Mouse (Mus musculus) CH12.LX (cell line): ENCODE data around the gene Gm6871. TPM values are rescaled to one million over a fixed set of nuclear protein-coding genes. Genes with fewer than 3 reads are reported as not detected.

Source experiments
- DNase-seq: peaks from one replicate; pipeline ENCODE4 v3.0.0-alpha.2; 2013; ENCODE audit errors: extremely low read depth
- H3K27ac ChIP-seq: 2 replicates; pipeline ENCODE4 v1.5.1; 2012; ENCODE audit warnings: low read depth, mild to moderate bottlenecking, control low read depth, moderate library complexity; ENCODE audit not compliant: insufficient read depth
- H3K27me3 ChIP-seq: replicated peaks from 2 replicates; pipeline ENCODE3; 2012; ENCODE audit warnings: inconsistent platforms
- H3K36me3 ChIP-seq, 2 experiments: replicated peaks in 1 of 2; 2 replicates each; pipeline versions ENCODE3 to v1.6.1; 2012; ENCODE audit warnings: inconsistent platforms in 1 of 2, low read length in 1 of 2, mild to moderate bottlenecking in 1 of 2, mixed read lengths in 1 of 2, moderate library complexity in 1 of 2; ENCODE audit not compliant: control insufficient read depth in 1 of 2, insufficient read depth in 1 of 2
- H3K4me1 ChIP-seq, 2 experiments: 2 replicates each; pipeline ENCODE4 v1.6.1; 2012; ENCODE audit warnings: inconsistent platforms in 1 of 2, moderate library complexity in 1 of 2; ENCODE audit not compliant: insufficient read depth in 2 of 2, control insufficient read depth in 1 of 2
- H3K4me2 ChIP-seq: 2 replicates; pipeline ENCODE4 v1.6.1; 2012; ENCODE audit warnings: low read depth, mild to moderate bottlenecking, control low read depth; ENCODE audit not compliant: poor library complexity, insufficient read depth, severe bottlenecking
- H3K4me3 ChIP-seq, 3 experiments: fragments of 150-350 bp in 1 of 3; sonication (generic) in 1 of 3; replicated peaks in 1 of 3; 2 replicates each; pipeline versions ENCODE3 to v1.5.1; 2011 to 2012; ENCODE audit warnings: low read depth in 2 of 3, low read length in 2 of 3, mild to moderate bottlenecking in 2 of 3, moderate library complexity in 2 of 3, control low read depth in 1 of 3, improper control_type of control experiment in 1 of 3, inconsistent platforms in 1 of 3, mixed read lengths in 1 of 3; ENCODE audit not compliant: poor library complexity in 1 of 3
- H3K79me2 ChIP-seq: replicated peaks from 2 replicates; pipeline ENCODE4 v1.6.1; 2012; ENCODE audit warnings: mild to moderate bottlenecking, moderate library complexity; ENCODE audit not compliant: control insufficient read depth, poor library complexity, insufficient read depth, severe bottlenecking; ENCODE audit errors: extremely low read depth
- H3K9ac ChIP-seq: 2 replicates; pipeline ENCODE4 v1.6.1; 2012; ENCODE audit warnings: low read depth, mild to moderate bottlenecking, control low read depth, moderate library complexity; ENCODE audit not compliant: insufficient read depth
- H3K9me3 ChIP-seq: replicated peaks from 2 replicates; pipeline ENCODE3; 2012; ENCODE audit warnings: low read length, inconsistent platforms, mixed read lengths
- BHLHE40 ChIP-seq: IDR thresholded peaks from 2 replicates; pipeline ENCODE4 v1.6.1; 2011; ENCODE audit warnings: mild to moderate bottlenecking, low read depth, low read length, improper control_type of control experiment
- CHD2 ChIP-seq: IDR thresholded peaks from 2 replicates; pipeline ENCODE4 v1.6.1; 2011; ENCODE audit warnings: low read length, improper control_type of control experiment
- CTCF ChIP-seq, 2 experiments: IDR thresholded peaks in 1 of 2; conservative IDR thresholded peaks in 1 of 2; 2 replicates each; pipeline ENCODE4 v1.5.1; 2011 to 2012; ENCODE audit warnings: low read depth in 2 of 2, low read length in 2 of 2, improper control_type of control experiment in 1 of 2, inconsistent platforms in 1 of 2, mild to moderate bottlenecking in 1 of 2, moderate library complexity in 1 of 2
- E2F4 ChIP-seq: IDR thresholded peaks from 2 replicates; pipeline ENCODE4 v1.6.1; 2011; ENCODE audit warnings: low read depth, low read length, improper control_type of control experiment; ENCODE audit not compliant: insufficient replicate concordance
- ELF1 ChIP-seq: IDR thresholded peaks from 2 replicates; pipeline ENCODE4 v1.6.1; 2014; ENCODE audit warnings: low read depth, mild to moderate bottlenecking, inconsistent platforms, low read length, improper control_type of control experiment
- ETS1 ChIP-seq: conservative IDR thresholded peaks from 2 replicates; pipeline ENCODE4 v1.6.1; 2012; ENCODE audit warnings: low read depth, mild to moderate bottlenecking, inconsistent platforms, low read length, improper control_type of control experiment, moderate library complexity
- HCFC1 ChIP-seq: IDR thresholded peaks from 2 replicates; pipeline ENCODE4 v1.6.1; 2012; ENCODE audit warnings: low read depth, mild to moderate bottlenecking, inconsistent platforms, low read length, improper control_type of control experiment
- IRF4 ChIP-seq: IDR thresholded peaks from 2 replicates; pipeline ENCODE4 v1.6.1; 2014; ENCODE audit warnings: low read depth, mild to moderate bottlenecking, inconsistent platforms, low read length, improper control_type of control experiment
- JUND ChIP-seq: conservative IDR thresholded peaks from 2 replicates; pipeline ENCODE4 v1.6.1; 2011; ENCODE audit warnings: low read depth, low read length, improper control_type of control experiment
- KAT2A ChIP-seq: IDR thresholded peaks from 2 replicates; pipeline ENCODE4 v1.6.1; 2012; ENCODE audit warnings: low read length, improper control_type of control experiment, inconsistent platforms; ENCODE audit not compliant: insufficient replicate concordance
- MAFK ChIP-seq: IDR thresholded peaks from 2 replicates; pipeline ENCODE4 v1.6.1; 2011; ENCODE audit warnings: low read length, improper control_type of control experiment; ENCODE audit not compliant: insufficient replicate concordance
- MAX ChIP-seq: IDR thresholded peaks from 2 replicates; pipeline ENCODE4 v1.6.1; 2011; ENCODE audit warnings: low read length, improper control_type of control experiment
- MEF2A ChIP-seq: IDR thresholded peaks from 2 replicates; pipeline ENCODE4 v1.6.1; 2014; ENCODE audit warnings: low read depth, mild to moderate bottlenecking, inconsistent platforms, low read length, improper control_type of control experiment, borderline replicate concordance
- MXI1 ChIP-seq: IDR thresholded peaks from 2 replicates; pipeline ENCODE4 v1.6.1; 2011; ENCODE audit warnings: mild to moderate bottlenecking, low read depth, low read length, improper control_type of control experiment
- MYC ChIP-seq: IDR thresholded peaks from 2 replicates; pipeline ENCODE4 v1.6.1; 2011; ENCODE audit warnings: low read depth, mild to moderate bottlenecking, improper control_type of control experiment, low read length
- NELFE ChIP-seq: IDR thresholded peaks from 2 replicates; pipeline ENCODE4 v1.6.1; 2011; ENCODE audit warnings: low read depth, low read length, improper control_type of control experiment
- NRF1 ChIP-seq: IDR thresholded peaks from 2 replicates; pipeline ENCODE4 v1.6.1; 2014; ENCODE audit warnings: low read depth, mild to moderate bottlenecking, inconsistent platforms, low read length, improper control_type of control experiment, moderate library complexity
- POLR2A ChIP-seq: IDR thresholded peaks from 2 replicates; pipeline ENCODE4 v1.6.1; 2011; ENCODE audit warnings: low read depth, mild to moderate bottlenecking, improper control_type of control experiment, low read length
- POLR2AphosphoS2 ChIP-seq: IDR thresholded peaks from 2 replicates; pipeline ENCODE4 v1.6.1; 2011; ENCODE audit warnings: low read depth, low read length, improper control_type of control experiment
- RAD21 ChIP-seq: IDR thresholded peaks from 2 replicates; pipeline ENCODE4 v1.6.1; 2011; ENCODE audit warnings: low read depth, mild to moderate bottlenecking, low read length, improper control_type of control experiment, moderate library complexity
- SMC3 ChIP-seq: IDR thresholded peaks from 2 replicates; pipeline ENCODE4 v1.6.1; 2011; ENCODE audit warnings: low read depth, low read length, improper control_type of control experiment
- TBP ChIP-seq: conservative IDR thresholded peaks from 2 replicates; pipeline ENCODE4 v1.6.1; 2011; ENCODE audit warnings: low read depth, low read length, improper control_type of control experiment
- TCF12 ChIP-seq: IDR thresholded peaks from 2 replicates; pipeline ENCODE4 v1.6.1; 2014; ENCODE audit warnings: low read depth, mild to moderate bottlenecking, inconsistent platforms, low read length, improper control_type of control experiment
- USF1 ChIP-seq: IDR thresholded peaks from 2 replicates; pipeline ENCODE4 v1.6.1; 2014; ENCODE audit warnings: low read depth, mild to moderate bottlenecking, inconsistent platforms, low read length, improper control_type of control experiment
- USF2 ChIP-seq: conservative IDR thresholded peaks from 2 replicates; pipeline ENCODE4 v1.6.1; 2011; ENCODE audit warnings: low read depth, low read length, improper control_type of control experiment
- ZC3H11A ChIP-seq: IDR thresholded peaks from 2 replicates; pipeline ENCODE4 v1.6.1; 2012; ENCODE audit warnings: low read depth, mild to moderate bottlenecking, inconsistent platforms, low read length, improper control_type of control experiment
- ZMIZ1 ChIP-seq: IDR thresholded peaks from 2 replicates; pipeline ENCODE4 v1.6.1; 2012; ENCODE audit warnings: low read depth, mild to moderate bottlenecking, inconsistent platforms, low read length, improper control_type of control experiment
- dilution Hi-C: fragments of 300-500 bp; cut with MboI; formaldehyde crosslinking; loops from 2 replicates; pipeline ENCODE4 v1.14.3; 2020; ENCODE audit warnings: low sequenced_read_pairs; ENCODE audit not compliant: extremely low pct_unique_long_range_greater_than_20kb, extremely low pct_ligation_motif_present
- in situ Hi-C: fragments of 300-500 bp; cut with MboI; formaldehyde crosslinking; loops from 3 replicates; pipeline ENCODE4 v1.14.3; 2019; ENCODE audit warnings: low sequenced_read_pairs, low pct_ligation_motif_present, low pct_unique_long_range_greater_than_20kb, mixed read lengths
- polyA plus RNA-seq: library from polyadenylated mRNA; unstranded; fragments of >175 nt; gene quantifications from 2 replicates; pipeline ENCODE4 v1.2.1, GENCODE M21; 2012; ENCODE audit warnings: low read depth; ENCODE audit not compliant: insufficient read length
- total RNA-seq, 2 experiments: library from RNA; depleted of rRNA; stranded (reverse); fragments of 300-350 nt in 1 of 2; fragments of >200 nt in 1 of 2; gene quantifications; 2 replicates each; pipeline ENCODE4 v1.2.3; 2012 to 2014

Gene Gm6871
- total and polyA plus RNA-seq, 3 experiments = not detected

- Histone ChIP-seq H3K9ac (peak overlapping the region; percentile 63), H3K9me3 (no peaks in the 10 kb centered on the region), H3K4me3 (peak overlapping the region; percentile 68 to 83 (median 77)), H3K79me2 (peaks cover 6% of the 10 kb centered on the region), H3K4me2 (peak overlapping the region; percentile 85), H3K27ac (no peak overlapping the region), H3K4me1 (peaks cover 0 to 12% of the 10 kb centered on the region in 2 experiments; a peak in 2 of 4 replicates), H3K27me3 (peaks cover 13% of the 10 kb centered on the region), H3K36me3 (peaks cover 0 to 2% of the 10 kb centered on the region in 2 experiments)
- in situ Hi-C loops = loop anchor here (25.0 kb wide), 1 partner anchor 163 kb away; no protein-coding TSS in a partner anchor
- dilution Hi-C loops = no loop called here
- no peak for TF ChIP-seq ZMIZ1
- no peak for TF ChIP-seq USF1
- TF ChIP-seq NELFE = no peak
- peak; percentile 55; the same call in 1 of the 2 replicates for TF ChIP-seq CHD2
- no peak for TF ChIP-seq POLR2AphosphoS2
- TF ChIP-seq KAT2A = no peak
- TF ChIP-seq IRF4 = 0 out of 2 replicates have a peak, but pooled peaks have one; percentile 5
- TF ChIP-seq CTCF (conservative IDR thresholded peaks at IDR 0.05 in 1 of 2, IDR thresholded peaks at IDR 0.05 in 1 of 2; ENCODE audit: low read depth in 2 of 2, low read length in 2 of 2) = peak in 1 of 2 experiments; percentile 66; a peak in 2 of 4 replicates
- TF ChIP-seq RAD21 = peak; percentile 17
- no peak for TF ChIP-seq TCF12
- 0 out of 2 replicates have a peak, but pooled peaks have one; percentile 17 for TF ChIP-seq BHLHE40
- peak; percentile 26; the same call in 1 of the 2 replicates for TF ChIP-seq SMC3
- TF ChIP-seq ELF1 = no peak
- TF ChIP-seq TBP = no peak
- DNase-seq = peak; percentile 62
Observed at GRCm38 (mm10) chr7:41500151-41500934, 73.1 kb downstream of the Gm6871 start.

GRCm38 (mm10) chr7:41499389-41500049 is 73.9 kb downstream of the Gm6871 start, which contains the start of the genes Gm20449 and AW146154:
Gene Gm20449, minus strand, starts transcription at chr7:41499417.
Gene AW146154, minus strand, starts transcription at chr7:41499890.
- H3K4me1 ChIP-seq = peaks cover 0 to 12% of the 10 kb centered on the region in 2 experiments; a peak in 2 of 4 replicates
- peaks cover 13% of the 10 kb centered on the region for H3K27me3 ChIP-seq
- peak within 1 kb of the TSS; percentile 68 to 83 (median 77) for H3K4me3 ChIP-seq
- peaks cover 4 to 9% of the 10 kb centered on the region in 2 experiments for H3K36me3 ChIP-seq
- peak within 1 kb of the TSS; percentile 64 for H3K9ac ChIP-seq
- peak within 1 kb of the TSS; percentile 72 for H3K27ac ChIP-seq
- TF ChIP-seq USF2 (no peak), ETS1 (0 out of 2 replicates have a peak, but pooled peaks have one; percentile 5), MAX (peak; percentile 59; the same call in 1 of the 2 replicates), E2F4 (no peak), MXI1 (peak; percentile 45; the same call in 1 of the 2 replicates), POLR2A (peak; percentile 80), CHD2 (peak; percentile 76), JUND (no peak), ELF1 (peak; percentile 81), NRF1 (0 out of 2 replicates have a peak, but pooled peaks have one; percentile 11), HCFC1 (peak; percentile 87), MAFK (no peak), TCF12 (peak; percentile 29; the same call in 1 of the 2 replicates), MYC (peak; percentile 59), ZC3H11A (no peak), USF1 (peak; percentile 26), NELFE (peak; percentile 57; the same call in 1 of the 2 replicates), MEF2A (no peak; the same call in 1 of the 2 replicates), KAT2A (peak; percentile 65; the same call in 1 of the 2 replicates), ZMIZ1 (peak; percentile 93)
- H3K79me2 ChIP-seq = peaks cover 6% of the 10 kb centered on the region
- H3K4me2 ChIP-seq = peak within 1 kb of the TSS; percentile 85
- DNase-seq = peak; percentile 93
- in situ Hi-C loops (loop anchor here (10.0 to 25.0 kb wide), 2 partner anchors 115 to 162 kb away; no protein-coding TSS in a partner anchor), dilution Hi-C loops (no loop called here)
- no peaks in the 10 kb centered on the region for H3K9me3 ChIP-seq
